Mouse (Mus musculus): ENCODE measurements around the gene Rnh1.

DNA sequence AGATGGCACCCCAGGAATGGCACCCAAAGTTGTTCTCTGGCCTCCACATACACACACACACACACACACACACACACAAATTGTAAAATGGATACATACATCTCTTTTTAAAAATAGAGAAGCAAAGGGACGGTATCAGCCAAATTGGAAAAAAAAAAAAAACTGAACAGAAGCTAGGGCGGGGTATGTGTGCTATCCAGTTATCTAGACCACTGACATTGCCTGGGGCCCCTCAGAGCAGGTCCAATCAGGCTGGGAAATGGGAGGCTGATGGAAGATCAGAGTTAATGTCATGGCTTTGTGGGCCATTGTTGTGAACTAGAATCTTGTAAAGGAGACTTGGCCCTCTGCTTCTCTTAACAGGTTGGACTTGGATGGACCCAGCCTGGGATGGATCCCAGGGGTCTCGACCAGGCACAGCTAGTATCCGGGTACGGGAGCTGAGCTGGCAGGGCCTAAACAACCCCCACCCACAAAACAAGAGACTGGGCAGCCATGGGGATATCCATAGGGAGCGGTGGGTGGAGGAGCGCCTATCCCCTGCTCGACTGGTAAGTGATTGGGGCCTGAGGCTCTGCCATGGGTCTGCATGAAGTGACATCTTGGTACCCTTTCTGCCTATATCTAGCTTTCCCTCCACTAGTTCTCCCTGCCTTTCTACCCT, 24.1 kb upstream of the Rnh1 start:
- no peak for TF ChIP-seq CTCF (IDR thresholded peaks at IDR 0.05; ENCODE audit: low read depth)
- no peak for TF ChIP-seq EP300 (IDR thresholded peaks at IDR 0.05; ENCODE audit: low read depth)
